Mouse (Mus musculus) gastrocnemius, postnatal 4 days (tissue): ENCODE data around the gene Smad6. TPM values are rescaled to one million over a fixed set of nuclear protein-coding genes. Genes with fewer than 3 reads are reported as not detected.

ENCODE experiments used
- DNase-seq, 2 experiments: peaks; one replicate each; pipeline ENCODE4 v3.0.0; 2021 to 2022; ENCODE audit warnings: low spot score in 2 of 2, mixed read lengths in 2 of 2
- long read RNA-seq, 2 experiments: library from polyadenylated mRNA; stranded (forward); transcript quantifications; one replicate each; pipeline ENCODE4 v2.0.0; 2021
- total RNA-seq, 2 experiments: library from RNA; stranded (reverse); gene quantifications; 2 replicates each; pipeline ENCODE4 v1.2.3; 2021

Smad6 gene
- 1 to 10 TPM; 5.6 to 7.2 TPM for total RNA-seq
- long read RNA-seq, experiment 1, partial matches to known transcripts, result 0 of 1 reads
- long read RNA-seq, experiment 1, other reads (novel, unspliced or antisense), result 0 of 1 reads
- long read RNA-seq, experiment 2, transcript Smad6-201 (4 exons, 2,971 nt), result major isoform, 10 of 12 reads
- long read RNA-seq, experiment 2, partial matches to known transcripts, result 1 of 12 reads
- long read RNA-seq, experiment 2, other reads (novel, unspliced or antisense), result 1 of 12 reads

DNA sequence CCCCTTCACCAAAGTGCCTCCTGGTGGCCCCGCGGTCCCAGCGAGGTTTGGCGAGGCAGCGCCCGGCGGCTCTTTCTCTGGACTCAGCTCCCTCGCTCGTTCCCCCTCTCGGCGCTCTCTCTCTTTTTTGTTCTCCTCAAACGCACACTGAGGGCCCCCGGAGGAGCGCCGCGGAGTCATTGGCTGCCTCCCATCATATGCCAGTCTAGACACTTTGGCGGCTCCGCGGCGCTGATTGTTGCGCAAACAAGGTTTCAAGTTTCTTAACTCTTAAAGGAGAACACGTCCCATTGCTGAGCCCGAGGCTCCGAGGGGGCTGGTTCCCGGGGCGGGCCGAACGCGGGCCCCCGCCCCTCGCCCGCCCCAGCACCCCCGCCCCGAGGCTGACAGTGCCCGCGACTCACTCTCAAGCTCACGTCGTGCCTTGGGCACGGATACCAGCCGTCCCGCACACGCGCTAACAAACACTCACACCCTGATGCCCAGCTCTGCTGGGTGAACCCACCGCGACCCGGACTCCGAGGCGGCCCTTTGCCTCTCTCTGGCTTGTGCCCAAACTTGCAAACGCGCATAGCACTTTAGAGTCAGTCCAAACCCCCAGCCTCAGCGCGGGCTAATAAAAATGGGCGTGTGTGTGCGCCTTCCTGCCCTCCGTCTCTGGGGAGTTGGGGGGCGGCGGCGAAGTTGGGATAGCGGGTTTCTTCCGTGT is at the start of gene Smad6:
Gene Smad6 (minus strand): TSS at position 207 of the 709 bp plus-strand sequence.
- peak; percentile 69 to 86 for DNase-seq

DNA sequence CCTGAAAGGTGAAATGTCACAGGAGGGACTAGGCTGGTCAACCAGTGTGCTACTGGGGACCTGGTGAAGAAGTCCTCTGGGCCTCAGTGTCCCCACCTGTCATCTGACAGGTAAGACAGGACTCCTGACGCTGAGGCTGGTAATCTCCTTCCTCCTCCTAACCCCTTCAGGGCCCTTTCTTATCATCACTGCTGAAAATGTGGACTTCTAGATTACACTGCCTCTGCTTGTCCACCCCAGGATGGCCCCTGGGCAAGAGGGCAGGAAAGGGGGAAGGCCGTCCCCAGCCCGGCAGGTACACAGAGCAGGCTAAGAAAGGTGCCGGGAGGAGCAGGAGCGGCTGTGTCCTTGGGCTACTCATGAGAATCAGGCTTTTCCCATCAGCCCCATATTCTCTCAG is 48.8 kb upstream of the Smad6 start:
- no peak for DNase-seq

DNA sequence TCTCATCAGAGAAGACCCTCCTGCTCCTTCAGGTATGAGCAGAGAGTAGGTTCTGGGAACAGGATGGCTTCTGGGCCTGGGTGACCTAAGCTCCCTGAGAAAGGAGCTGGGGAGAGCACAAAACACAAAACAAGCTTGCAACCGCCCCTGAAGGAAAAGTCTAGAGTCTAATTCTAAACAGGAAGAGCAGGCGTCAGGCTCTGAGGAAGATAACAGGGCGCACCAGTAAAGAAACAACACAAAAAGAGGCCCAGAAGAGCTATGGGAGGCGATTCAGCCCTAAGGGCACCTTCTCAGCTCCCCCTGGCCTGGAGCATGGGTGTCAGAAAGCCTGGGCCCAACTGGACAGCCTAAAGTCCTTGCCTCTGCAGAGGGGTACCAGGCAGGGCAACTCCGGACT is 47.3 kb upstream of the Smad6 start:
- DNase-seq, result no peak

DNA sequence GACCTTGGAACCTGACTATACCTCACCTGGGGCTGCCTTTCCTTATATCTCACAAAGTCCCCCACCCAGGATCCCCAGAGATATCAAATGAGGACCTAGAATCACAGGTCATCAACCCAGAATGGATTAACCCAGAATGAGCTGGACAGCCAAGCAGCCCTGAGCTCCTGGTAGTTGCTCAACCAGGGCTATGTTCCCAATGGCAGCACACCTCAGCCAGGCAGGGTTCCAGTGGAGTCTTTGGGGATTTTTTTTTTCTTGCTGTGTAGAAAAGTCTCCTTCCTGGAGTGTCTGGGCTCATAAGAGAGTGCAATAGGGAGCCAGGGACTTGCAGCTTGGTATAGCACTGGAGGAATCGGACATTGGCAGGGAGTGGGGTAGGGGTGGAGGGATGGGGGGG is 46.7 kb upstream of the Smad6 start:
- DNase-seq, result no peak

DNA sequence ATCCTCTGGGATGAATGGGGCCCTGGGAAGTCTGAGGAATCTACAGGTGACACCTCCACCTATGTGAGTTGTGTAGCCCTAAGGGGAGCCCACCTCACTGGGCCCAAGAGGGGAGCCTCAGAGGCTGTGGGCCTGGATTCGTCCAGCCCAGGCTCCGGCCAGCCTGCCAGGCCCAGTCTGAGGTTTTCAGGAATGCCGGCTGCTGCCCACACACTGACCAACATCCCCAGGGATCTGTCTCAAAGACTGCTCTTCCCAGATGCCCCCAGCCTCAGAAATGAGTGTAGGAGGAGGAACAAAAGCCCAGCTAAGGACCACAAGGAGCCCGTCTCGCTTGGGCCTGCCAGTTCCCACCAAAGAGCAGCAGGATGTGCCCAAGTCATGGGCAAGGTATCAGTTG is 45.9 kb upstream of the Smad6 start:
- no peak for DNase-seq

DNA sequence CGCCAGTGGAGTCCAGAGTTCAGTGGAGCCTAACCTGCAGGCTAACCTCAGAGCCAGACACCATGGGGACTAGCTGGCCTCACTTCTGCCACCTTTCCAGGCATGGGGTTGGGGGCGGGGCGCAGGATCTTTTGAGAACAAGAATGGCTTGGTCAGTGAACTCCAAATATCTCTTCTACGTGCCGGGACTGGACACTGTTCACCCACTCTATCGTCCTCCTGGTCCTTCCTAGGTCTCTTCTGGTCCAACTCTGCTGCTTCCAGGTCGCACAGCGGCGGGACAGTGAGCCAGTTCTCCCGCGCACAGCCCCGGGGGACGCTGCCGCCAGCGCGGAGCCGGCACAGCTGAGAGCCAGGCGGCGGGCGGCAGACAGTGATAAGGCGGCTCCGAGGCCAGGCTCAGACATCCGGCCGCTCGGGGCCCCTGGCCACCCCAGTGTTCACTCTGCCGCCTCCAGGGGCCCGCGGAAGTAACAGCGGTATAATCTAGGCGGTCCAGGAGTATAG is 38.2 kb upstream of the Smad6 start:
- no peak for DNase-seq

DNA sequence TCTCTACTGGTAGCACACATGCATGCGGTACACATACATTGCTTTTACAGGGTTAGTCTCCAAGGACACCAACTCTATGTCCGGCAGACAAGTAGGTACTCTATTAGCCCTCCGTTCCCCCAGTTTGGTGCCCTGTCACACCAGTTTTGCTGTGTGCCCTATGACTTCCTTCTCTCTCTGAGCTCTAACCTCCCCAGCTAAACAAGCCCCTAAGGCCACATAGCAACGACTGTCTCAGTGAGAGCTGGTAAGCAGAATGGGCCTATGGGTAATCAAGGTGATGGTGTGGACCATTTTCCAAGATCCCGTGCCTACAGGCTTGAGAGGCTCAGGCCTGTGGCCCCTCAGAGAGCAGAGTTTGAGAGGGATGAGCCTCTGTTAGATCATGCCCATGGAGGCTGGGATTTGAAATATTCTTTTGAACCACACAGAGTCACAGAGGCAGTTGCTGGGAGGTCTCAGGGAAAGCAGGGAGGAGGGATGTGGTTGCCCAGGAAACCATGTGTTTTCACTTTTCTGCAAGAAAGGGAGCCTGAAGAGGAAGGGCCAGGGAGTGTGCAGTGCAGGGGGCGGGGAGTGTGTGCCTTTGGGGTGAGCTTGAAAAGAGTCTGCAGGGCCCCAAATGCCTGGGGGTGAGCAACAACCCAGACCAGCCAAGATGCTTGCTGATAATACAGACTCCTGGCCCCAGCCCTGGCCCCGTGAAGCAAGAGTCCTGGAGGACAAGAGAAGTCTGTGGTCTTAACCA is 36.2 kb upstream of the Smad6 start:
- DNase-seq, result no peak

DNA sequence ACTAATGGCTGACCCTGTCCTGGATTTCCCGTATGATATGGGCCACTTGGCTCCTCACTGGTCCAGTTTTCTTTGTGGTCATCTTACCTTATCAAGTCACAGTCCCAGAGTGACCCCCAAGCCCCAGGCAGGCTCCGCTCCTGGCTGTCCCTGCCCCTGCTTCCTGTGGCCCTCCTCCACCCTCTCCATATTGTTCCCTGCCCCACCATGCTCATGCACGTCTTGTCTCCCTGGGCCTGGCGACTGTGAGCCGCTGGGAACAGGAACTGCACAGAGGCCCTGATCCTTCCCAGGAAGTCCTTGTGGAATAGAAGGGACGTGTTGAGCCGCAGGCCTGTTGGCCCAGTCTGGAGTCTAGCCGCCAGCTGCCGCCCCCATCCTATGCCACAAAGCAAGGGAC is 33.3 kb upstream of the Smad6 start:
- DNase-seq, result no peak

DNA sequence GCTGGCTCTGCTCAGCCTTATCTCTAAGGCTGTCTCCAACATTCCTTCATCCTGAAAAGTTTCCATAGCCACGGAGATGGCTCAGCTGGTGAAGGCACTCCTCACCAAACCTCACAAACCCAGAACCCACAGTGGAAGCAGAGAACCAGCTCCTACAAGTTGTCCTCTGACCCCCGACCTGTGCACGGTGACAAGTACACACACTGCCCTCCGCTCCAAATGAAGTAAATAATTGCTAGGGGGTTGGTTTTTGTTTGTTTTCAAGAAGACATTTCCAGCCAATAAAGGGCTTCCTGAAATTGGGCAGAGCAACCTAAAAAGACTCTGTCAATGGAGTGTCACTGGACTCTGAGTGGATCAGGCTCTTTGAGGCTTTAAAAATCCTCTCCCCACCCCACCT is 31.9 kb upstream of the Smad6 start:
- no peak for DNase-seq

DNA sequence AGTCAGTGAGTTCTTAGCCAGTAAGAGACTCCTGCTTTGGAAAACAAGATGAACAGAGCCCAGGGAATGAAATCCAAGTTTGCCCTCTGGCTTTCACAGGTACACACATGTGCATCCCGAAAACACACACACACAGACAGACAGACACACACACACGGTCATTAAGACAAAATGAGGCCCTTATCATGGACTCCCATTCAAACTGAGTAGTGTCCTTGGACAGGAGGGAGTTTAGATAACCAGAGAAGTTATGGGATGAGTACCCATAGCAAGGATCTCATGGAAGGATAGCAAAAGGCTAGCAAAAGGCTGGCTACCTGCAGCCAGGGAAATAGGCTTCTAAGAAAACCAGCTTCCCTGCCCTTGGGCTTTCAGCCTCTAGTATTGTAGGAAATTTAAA is 29.4 kb upstream of the Smad6 start:
- no peak for DNase-seq

DNA sequence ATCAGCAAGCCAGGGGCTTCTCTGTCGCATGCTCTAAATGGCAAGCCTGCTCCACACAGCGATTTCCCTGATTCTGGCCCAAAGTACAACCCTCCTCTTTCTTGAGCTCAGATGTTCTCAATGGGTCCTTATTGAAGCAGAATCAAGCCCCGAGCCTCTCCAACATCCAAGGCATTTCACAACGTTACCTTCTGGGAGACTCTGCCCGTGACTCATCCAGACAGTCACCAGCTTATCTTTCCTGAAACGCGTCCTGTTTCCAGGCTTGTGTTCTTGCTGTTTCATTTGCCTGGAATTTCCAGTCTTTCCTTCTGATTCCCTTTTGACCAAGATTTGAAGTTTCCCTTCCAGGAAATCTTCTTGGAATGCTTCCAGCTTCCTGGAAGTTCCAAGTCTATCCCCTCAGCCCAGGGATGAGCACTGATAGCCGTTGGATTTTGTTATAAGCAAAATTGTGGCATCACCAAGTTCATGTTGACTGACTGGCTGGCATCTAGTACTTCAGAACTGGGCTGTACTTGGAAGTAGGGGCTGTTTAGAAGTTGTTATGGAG is 28.7 kb upstream of the Smad6 start:
- DNase-seq, result no peak

DNA sequence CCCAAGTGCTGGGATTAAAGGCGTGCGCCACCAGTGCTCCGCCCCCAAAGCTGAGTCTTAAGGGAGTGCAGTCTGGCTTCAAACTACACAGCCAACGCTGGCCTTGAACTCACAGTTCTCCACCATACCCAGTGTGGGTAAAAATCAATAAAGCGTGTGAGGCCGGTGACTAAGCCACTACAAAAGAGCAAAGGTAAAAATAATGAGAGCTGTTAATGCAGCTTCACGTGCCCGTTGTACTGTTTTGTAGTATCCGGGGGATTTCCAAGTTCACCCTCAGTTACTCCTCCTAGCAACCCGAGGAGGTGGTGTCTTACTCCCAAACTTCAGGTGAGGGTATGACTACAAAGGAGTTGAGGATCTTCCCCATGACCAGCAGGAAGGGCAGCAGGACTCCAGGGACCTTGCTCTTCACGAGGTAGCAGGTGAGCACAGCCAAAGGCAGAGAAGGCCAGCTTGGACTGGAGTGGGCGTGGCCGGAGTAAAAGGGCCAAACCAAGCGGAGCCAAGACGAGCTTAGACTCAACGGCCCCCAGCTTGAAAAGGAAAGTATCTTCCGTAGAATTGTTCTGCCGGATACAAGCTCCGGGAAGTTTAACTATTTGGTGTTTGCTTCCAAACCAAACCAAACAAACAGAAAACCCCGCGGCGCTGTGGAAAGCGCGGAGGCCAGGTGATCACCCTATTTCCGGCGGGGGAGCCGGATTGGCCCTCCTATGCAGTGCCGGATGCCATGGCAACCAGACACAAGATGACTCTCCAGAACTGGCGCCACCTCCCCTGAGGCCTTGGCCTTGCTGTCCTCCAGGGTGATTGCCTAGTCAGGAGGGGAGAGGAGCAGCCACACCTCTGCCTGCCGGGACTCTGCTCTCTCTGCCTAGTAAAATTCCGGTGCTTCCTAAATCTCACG is 27.9 kb upstream of the Smad6 start:
- peak in 1 of 2 experiments; percentile 56 for DNase-seq

DNA sequence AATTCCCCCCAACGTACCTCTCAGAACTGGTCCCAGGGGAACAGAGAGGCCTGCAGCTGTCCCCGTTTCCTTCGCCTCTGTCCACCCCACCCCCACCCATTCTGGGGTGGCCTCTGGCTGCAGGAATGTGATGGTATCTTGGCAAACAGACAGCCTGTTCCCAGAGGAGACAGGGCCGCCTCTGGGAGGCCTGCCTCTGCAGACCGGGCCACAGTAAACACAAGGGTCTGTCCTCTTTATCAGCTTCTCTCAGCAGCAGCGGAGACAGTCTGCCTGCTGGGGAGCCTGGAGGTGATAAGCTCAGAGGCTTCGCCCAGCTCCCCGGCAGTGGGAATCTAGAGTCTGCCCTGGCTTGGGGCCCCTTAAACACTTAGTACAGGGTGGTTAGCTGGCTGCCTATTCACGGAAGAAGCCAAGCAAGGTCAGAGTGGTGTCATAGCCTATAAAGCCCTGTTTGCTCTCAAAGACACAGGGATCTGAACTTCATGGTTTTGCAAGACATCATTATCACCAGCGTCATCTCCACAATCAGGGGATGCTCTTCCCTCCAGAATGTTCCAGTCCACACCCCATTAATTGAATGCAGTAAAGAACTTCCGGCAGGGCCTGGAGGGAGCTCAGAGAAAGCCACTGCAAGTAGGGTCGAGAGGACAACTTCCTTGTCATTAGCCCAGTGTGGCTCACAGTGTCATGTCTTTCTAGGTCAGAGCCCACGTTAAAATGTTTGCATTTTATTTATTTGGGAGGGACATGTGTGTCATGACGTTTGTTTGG is 23.4 kb upstream of the Smad6 start:
- DNase-seq, result peak in 1 of 2 experiments; percentile 52

DNA sequence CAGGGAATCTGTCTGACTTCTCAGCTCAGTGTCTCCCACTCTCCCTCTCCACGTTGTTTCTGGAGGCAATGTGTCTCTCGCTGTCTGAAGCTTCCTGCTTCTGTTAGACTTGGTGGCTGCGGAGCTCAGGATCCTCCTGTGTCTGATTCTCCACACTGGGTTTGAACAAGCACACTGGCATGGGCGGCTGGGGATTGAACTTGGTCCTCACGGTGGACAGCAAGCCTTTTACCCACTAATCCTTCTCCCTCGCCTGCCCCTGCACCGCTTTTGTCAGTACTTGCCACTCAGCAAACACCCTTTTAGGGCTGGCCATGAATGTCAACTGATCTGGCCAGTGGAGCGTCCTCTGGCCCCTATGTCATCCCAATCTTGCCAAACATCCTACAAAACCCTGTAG is 22.5 kb upstream of the Smad6 start:
- no peak for DNase-seq

DNA sequence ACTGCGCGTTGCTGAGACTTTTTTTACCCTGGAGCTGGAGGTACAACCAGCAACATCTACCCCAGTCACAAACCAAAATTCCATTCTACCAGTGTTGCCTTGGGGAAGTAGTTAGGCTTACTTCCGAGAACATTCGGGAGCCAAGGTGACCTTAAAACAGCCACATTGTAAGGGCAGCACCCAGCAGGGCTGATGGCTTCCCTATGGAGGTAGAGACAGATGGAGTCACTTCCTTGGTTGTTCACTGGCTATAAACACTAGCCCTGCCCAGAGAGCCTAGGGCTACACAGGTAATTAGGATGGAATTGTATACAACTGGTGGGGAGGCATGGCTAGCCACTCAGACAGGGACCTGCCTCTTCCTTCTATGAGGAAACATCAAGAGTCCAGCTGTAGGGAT is 21.1 kb upstream of the Smad6 start:
- DNase-seq, result no peak

DNA sequence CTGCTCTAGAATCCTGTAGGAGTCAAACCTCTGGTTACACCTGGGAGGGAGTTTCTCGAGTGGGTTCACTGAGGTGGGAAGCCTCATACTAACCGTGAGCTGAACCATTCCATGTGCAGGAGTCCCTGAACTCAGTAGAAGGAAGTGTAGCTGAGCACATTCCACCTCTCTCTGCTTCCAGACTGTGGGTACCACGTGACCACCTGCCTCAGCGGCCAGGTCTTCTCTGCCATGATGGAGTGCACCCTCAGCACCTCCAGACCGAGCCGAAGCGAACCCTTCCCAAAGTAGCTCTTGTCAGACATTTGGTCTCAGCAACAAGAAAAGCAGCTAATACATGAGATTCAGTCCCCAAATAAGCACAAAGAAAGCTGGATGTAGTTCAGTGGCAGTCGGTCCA is 20.4 kb upstream of the Smad6 start:
- DNase-seq, result no peak

DNA sequence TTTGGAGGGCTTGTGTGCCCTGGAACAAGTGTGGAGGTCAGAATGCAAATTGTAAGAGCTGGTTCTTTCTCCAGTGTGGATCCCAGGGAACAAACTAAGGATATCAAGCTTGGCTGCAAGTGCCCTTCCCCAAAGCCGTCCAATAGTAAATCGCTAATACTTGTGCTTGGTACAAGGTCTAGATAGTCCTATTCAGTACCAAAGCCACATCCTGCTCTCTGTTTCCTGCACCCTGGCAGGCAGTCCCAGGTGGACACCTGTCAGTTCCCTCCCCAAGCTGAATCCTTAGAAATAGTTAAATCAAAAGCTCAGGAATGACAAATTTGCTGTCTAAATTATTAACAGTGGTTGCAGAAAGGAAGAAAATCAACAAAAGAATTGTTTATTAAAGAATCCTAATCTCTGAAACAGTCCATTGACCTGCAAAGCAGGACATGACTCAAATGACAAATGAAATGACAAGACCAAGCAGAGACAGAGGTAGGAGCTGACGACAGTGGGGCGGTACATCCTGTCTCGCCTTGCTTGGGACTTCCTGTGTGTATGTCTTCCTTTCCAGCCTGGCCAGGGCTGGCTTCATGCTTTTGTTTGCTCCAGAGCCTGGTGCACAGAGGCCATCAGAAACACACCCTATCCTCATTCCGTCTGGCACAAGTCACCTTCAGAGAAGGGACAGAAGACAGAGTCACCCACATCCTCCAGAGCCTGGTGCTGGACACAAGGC is 8.2 kb upstream of the Smad6 start:
- no peak for DNase-seq

DNA sequence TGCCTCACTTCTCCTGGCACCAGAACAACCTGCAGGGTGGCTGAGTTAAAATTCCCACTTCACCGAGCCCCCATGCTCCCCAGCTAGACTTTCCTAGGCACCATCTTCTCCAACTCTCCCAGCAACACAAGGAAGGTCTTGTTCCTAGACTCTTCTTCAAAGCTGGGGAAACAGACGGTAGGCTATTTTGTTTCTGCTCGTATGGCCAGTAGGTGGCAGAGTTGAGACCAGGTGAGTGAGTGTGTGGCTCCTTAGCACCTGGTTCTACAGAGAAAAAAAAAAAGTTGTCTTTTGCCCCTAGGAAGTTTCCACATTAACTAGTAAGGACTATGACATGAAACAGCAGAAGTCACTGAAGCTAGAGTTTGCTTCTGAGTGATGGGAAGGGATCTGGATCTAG is 3.7 kb upstream of the Smad6 start:
- no peak for DNase-seq

DNA sequence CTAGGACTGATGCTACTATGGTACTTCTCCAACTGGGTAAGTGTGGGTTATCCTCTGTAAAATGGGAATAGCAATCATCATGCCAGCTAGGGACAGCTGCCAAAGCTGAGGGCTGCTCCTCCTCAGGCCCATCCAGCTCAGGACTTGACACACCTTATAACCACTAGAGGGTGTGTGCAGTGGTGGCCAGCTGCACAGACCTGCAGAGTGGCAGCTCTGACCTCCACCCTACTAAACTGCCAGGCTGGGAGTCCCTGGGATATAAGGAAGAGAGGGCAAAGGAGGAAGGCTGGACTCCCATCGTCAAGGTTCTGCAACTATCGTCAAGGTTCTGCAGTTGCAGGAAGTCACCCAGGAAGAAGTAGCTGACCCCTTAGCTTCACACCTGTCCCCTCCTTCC is 3.1 kb upstream of the Smad6 start:
- no peak for DNase-seq
